Mouse (Mus musculus) kidney, embryonic 14.5 days (tissue): ENCODE measurements around the gene Rgs7bp. TPM values are rescaled to one million over a fixed set of nuclear protein-coding genes. Genes with fewer than 3 reads are reported as not detected.

Experiments used
- ATAC-seq: fragments of 200-750 bp; cut with Nextera tagmentation; 2 replicates; pipeline ENCODE4 v1.8.0; 2017; ENCODE audit warnings: moderate number of reproducible peaks, mild to moderate bottlenecking, moderate TSS enrichment, moderate library complexity; ENCODE audit not compliant: low FRiP score, low TSS enrichment
- H3K27ac ChIP-seq: fragments of 300-500 bp; sonication (generic); 2 replicates; pipeline ENCODE4 v1.5.1; 2014; ENCODE audit warnings: low read depth, mild to moderate bottlenecking, low read length, moderate library complexity, mixed read lengths
- H3K27me3 ChIP-seq: fragments of 300-500 bp; sonication (generic); 2 replicates; pipeline ENCODE4 v1.6.1; 2014; ENCODE audit warnings: mild to moderate bottlenecking, low read length; ENCODE audit not compliant: control insufficient read depth, insufficient read depth
- H3K36me3 ChIP-seq: fragments of 300-500 bp; sonication (generic); 2 replicates; pipeline ENCODE4 v1.6.1; 2014; ENCODE audit warnings: low read length, mixed read lengths; ENCODE audit not compliant: control insufficient read depth, insufficient read depth
- H3K4me1 ChIP-seq: fragments of 300-500 bp; sonication (generic); 2 replicates; pipeline ENCODE4 v1.6.1; 2014; ENCODE audit warnings: low read length, mixed read lengths; ENCODE audit not compliant: control insufficient read depth, insufficient read depth
- H3K4me2 ChIP-seq: fragments of 300-500 bp; sonication (generic); replicated peaks from 2 replicates; pipeline ENCODE4 v1.6.1; 2014; ENCODE audit warnings: low read depth, mild to moderate bottlenecking, low read length
- H3K4me3 ChIP-seq: fragments of 300-500 bp; sonication (generic); 2 replicates; pipeline ENCODE4 v1.5.1; 2014; ENCODE audit warnings: mild to moderate bottlenecking, low read length
- H3K9ac ChIP-seq: fragments of 300-500 bp; sonication (generic); 2 replicates; pipeline ENCODE4 v1.6.1; 2014; ENCODE audit warnings: low read depth, mild to moderate bottlenecking, low read length, moderate library complexity
- H3K9me3 ChIP-seq: fragments of 300-500 bp; sonication (generic); 2 replicates; pipeline ENCODE4 v1.6.1; 2016; ENCODE audit warnings: low read length; ENCODE audit not compliant: control insufficient read depth
- WGBS: fragments of 180-500 bp; shearing (Covaris S2); extraction: QIAGEN DNeasy Blood & Tissue Kit; methylation state at CpG from one replicate; pipeline ENCODE4 v1.1.7; 2014; 5-methylcytosine and 5-hydroxymethylcytosine counted together
- polyA plus RNA-seq: library from polyadenylated mRNA; unstranded; fragments of >200 nt; fragmentation: Nextera tagmentation; extraction: Ambion mirVana; gene quantifications from 2 replicates; pipeline ENCODE4 v1.2.1, GENCODE M21; 2014

Gene Rgs7bp
- polyA plus RNA-seq, 1 experiment from 2014 or later: 1.9 TPM

DNA sequence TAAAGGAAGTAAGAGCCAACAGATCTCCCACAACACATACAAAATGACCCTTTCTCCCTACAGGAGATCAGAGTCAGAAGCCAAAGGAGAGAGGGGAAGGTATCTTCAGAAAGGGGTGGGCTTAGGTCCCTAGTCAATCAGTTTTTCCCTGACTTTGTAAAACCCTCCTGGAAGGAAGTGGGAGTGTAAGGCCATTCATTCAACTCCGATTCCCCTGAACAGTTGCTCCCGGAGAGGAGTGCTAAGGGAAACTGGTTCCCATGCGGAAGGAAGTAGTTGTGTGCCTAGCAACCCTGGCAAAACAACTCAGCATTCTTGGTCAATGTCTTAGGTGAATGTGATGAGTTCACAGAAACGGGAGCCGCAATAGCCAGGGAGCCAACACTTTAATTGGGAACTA lies 644 bp upstream of the Rgs7bp start:
- Histone ChIP-seq H3K9me3 (no peaks in the 10 kb centered on the region), H3K27ac (0 out of 2 replicates have a peak overlapping the region, but pooled peaks have one; percentile 8), H3K4me1 (peaks cover 8% of the 10 kb centered on the region; the same call in 1 of the 2 replicates), H3K9ac (no peak overlapping the region), H3K27me3 (peaks cover 13% of the 10 kb centered on the region; the same call in 1 of the 2 replicates), H3K4me2 (peak overlapping the region; percentile 93), H3K36me3 (no peaks in the 10 kb centered on the region), H3K4me3 (peak overlapping the region; percentile 61)
- 13% methylated on average over 5 of the region's 5 CpGs for WGBS
- no peak for ATAC-seq

GRCm38 (mm10) chr13:105054941-105055309 lies 195 bp upstream of the Rgs7bp start:
- ATAC-seq: peak; percentile 30; the same call in 1 of the 2 replicates
- 2% methylated on average over 7 of the region's 8 CpGs for WGBS
- H3K4me3 ChIP-seq: peak overlapping the region; percentile 61
- 0 out of 2 replicates have a peak overlapping the region, but pooled peaks have one; percentile 8 for H3K27ac ChIP-seq
- H3K9me3 ChIP-seq: no peaks in the 10 kb centered on the region
- peaks cover 13% of the 10 kb centered on the region; the same call in 1 of the 2 replicates for H3K27me3 ChIP-seq
- H3K4me2 ChIP-seq: peak overlapping the region; percentile 93
- H3K36me3 ChIP-seq: no peaks in the 10 kb centered on the region
- H3K4me1 ChIP-seq: peaks cover 8% of the 10 kb centered on the region; the same call in 1 of the 2 replicates
- H3K9ac ChIP-seq: peak overlapping the region; percentile 57; the same call in 1 of the 2 replicates

DNA sequence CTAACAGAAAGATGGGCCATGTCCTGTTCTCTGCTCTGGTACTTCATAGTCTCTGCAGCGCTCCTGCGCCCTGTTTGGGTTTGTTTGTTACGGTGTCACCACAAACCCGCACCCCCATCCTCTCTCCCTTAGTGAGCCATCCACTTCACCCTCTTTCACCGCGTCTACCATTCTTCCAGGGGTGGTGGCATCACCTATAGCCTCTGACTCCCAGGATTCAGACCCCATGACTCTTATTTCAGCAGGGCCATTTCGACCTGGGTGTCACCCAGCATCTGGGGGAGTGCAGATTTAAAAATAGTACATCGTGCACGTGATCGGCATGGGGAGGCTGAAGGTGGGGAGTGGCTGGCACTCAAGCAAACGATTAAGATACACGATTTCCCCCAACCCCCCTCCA lies 1.1 kb downstream of the Rgs7bp start:
- Histone ChIP-seq H3K27me3 (peaks cover 13% of the 10 kb centered on the region; the same call in 1 of the 2 replicates), H3K4me3 (peak overlapping the region; percentile 61), H3K4me1 (peaks cover 8% of the 10 kb centered on the region; the same call in 1 of the 2 replicates), H3K27ac (no peak overlapping the region), H3K4me2 (peak overlapping the region; percentile 93), H3K9me3 (no peaks in the 10 kb centered on the region), H3K9ac (peak overlapping the region; percentile 57), H3K36me3 (no peaks in the 10 kb centered on the region)
- WGBS: under 1% methylated on average over 12 of the region's 12 CpGs
- peak; percentile 22; the same call in 1 of the 2 replicates for ATAC-seq

- H3K27me3 ChIP-seq: peaks cover 13% of the 10 kb centered on the region; the same call in 1 of the 2 replicates
- no peak overlapping the region for H3K27ac ChIP-seq
- H3K4me3 ChIP-seq: no peak overlapping the region
- no peaks in the 10 kb centered on the region for H3K9me3 ChIP-seq
- peaks cover 8% of the 10 kb centered on the region; the same call in 1 of the 2 replicates for H3K4me1 ChIP-seq
- no peak overlapping the region for H3K9ac ChIP-seq
- ATAC-seq: no peak
- H3K36me3 ChIP-seq: no peaks in the 10 kb centered on the region
- no peak overlapping the region for H3K4me2 ChIP-seq
- WGBS: 51% methylated on average over 6 of the region's 6 CpGs
Measured at GRCm38 (mm10) chr13:105051432-105051831, 3.3 kb downstream of the Rgs7bp start.

GRCm38 (mm10) chr13:105048662-105049061 lies 6.1 kb downstream of the Rgs7bp start:
- H3K4me1 ChIP-seq: no peaks in the 10 kb centered on the region
- H3K4me3 ChIP-seq: no peak overlapping the region
- H3K9me3 ChIP-seq: no peaks in the 10 kb centered on the region
- ATAC-seq: no peak
- H3K27me3 ChIP-seq: peaks cover 12% of the 10 kb centered on the region; the same call in 1 of the 2 replicates
- H3K9ac ChIP-seq: no peak overlapping the region
- H3K27ac ChIP-seq: no peak overlapping the region
- WGBS: 76% methylated on average over 8 of the region's 8 CpGs
- no peak overlapping the region for H3K4me2 ChIP-seq
- H3K36me3 ChIP-seq: no peaks in the 10 kb centered on the region

GRCm38 (mm10) chr13:105047377-105047776 lies 7.4 kb downstream of the Rgs7bp start:
- no peaks in the 10 kb centered on the region for H3K9me3 ChIP-seq
- no peak overlapping the region for H3K4me2 ChIP-seq
- no peaks in the 10 kb centered on the region for H3K4me1 ChIP-seq
- peaks cover under 1% of the 10 kb centered on the region; the same call in 1 of the 2 replicates for H3K27me3 ChIP-seq
- no peak for ATAC-seq
- H3K9ac ChIP-seq: no peak overlapping the region
- no peak overlapping the region for H3K27ac ChIP-seq
- H3K36me3 ChIP-seq: no peaks in the 10 kb centered on the region
- WGBS: 57% methylated on average over 9 of the region's 9 CpGs
- no peak overlapping the region for H3K4me3 ChIP-seq

GRCm38 (mm10) chr13:105043882-105044281 lies 10.8 kb downstream of the Rgs7bp start:
- Histone ChIP-seq H3K4me3 (no peak overlapping the region), H3K9ac (no peak overlapping the region), H3K27me3 (no peaks in the 10 kb centered on the region), H3K4me2 (no peak overlapping the region), H3K27ac (no peak overlapping the region), H3K4me1 (no peaks in the 10 kb centered on the region), H3K36me3 (no peaks in the 10 kb centered on the region), H3K9me3 (no peaks in the 10 kb centered on the region)
- WGBS: 50% methylated on average over 3 of the region's 3 CpGs
- ATAC-seq: no peak

GRCm38 (mm10) chr13:105038334-105038733 lies 16.4 kb downstream of the Rgs7bp start:
- ATAC-seq: no peak

DNA sequence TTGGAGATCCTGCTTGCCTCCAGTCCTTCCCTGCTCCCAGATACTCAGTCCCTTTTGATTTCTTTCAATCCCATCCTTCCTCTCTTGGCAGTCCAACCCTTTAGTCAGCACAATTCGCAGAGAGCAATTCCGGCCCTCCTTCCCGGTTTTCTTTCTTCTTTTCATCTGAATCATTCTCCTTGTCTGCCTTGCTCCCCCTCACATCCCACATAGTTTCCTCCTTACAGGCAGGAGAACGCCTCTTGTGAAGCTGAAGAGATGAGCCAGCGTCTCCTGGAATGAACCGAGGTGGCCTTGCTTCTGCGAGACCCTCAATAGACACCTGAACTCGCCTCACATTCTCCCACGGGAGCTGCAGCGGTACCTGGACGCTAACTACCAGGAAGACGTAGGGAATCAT lies 16.9 kb downstream of the Rgs7bp start:
- Histone ChIP-seq H3K9ac (no peak overlapping the region), H3K36me3 (no peaks in the 10 kb centered on the region), H3K9me3 (no peaks in the 10 kb centered on the region), H3K27me3 (no peaks in the 10 kb centered on the region), H3K4me2 (no peak overlapping the region), H3K27ac (no peak overlapping the region), H3K4me1 (no peaks in the 10 kb centered on the region), H3K4me3 (no peak overlapping the region)
- no peak for ATAC-seq
- 85% methylated on average over 12 of the region's 12 CpGs for WGBS

More at GRCm38 (mm10) chr13:105038334-105038733, 16.4 kb downstream of the Rgs7bp start:
- Histone ChIP-seq H3K9ac (no peak overlapping the region), H3K27me3 (no peaks in the 10 kb centered on the region), H3K9me3 (no peaks in the 10 kb centered on the region), H3K27ac (no peak overlapping the region), H3K4me2 (no peak overlapping the region), H3K36me3 (no peaks in the 10 kb centered on the region), H3K4me3 (no peak overlapping the region), H3K4me1 (no peaks in the 10 kb centered on the region)
- WGBS: 80% methylated on average over 5 of the region's 5 CpGs
